In genomic region chr8:21981664-21982337, GRCm38 (mm10) we compare ENCODE assay signal across 8 mouse cellular contexts. TPM values are rescaled to one million over a fixed set of nuclear protein-coding genes. Genes with fewer than 3 reads are reported as not detected.
DNase-seq lines count a peak whose midpoint lies in the region; ATAC-seq and TF ChIP-seq lines count a peak whose summit lies in the region.

No protein-coding gene starts in this region.

- no peak for ATAC-seq in lung, embryonic 14.5 days (ENCODE audit: insufficient read depth)
- ATAC-seq in cerebellum, adult (ENCODE audit: insufficient number of reproducible peaks, low FRiP score, low TSS enrichment) = peak; percentile 96
- peak; percentile 79 for ATAC-seq in hindbrain, embryonic 14.5 days (ENCODE audit: low FRiP score)
- ATAC-seq in midbrain, embryonic 15.5 days (replicated peaks) = peak; percentile 91
- no peak for ATAC-seq in intestine, embryonic 16.5 days

- no peaks in the 10 kb centered on the region for H3K27me3 ChIP-seq in lung, embryonic 14.5 days (ENCODE audit: insufficient read depth, low read length)
- no peaks in the 10 kb centered on the region for H3K27me3 ChIP-seq in hindbrain, embryonic 14.5 days (ENCODE audit: control insufficient read depth, insufficient read depth, low read length)
- H3K27me3 ChIP-seq in midbrain, embryonic 15.5 days (replicated peaks) = no peaks in the 10 kb centered on the region
- H3K27me3 ChIP-seq in intestine, embryonic 16.5 days (replicated peaks; ENCODE audit: control insufficient read depth, insufficient read depth, low read length) = no peaks in the 10 kb centered on the region

- H3K36me3 ChIP-seq in lung, embryonic 14.5 days (ENCODE audit: insufficient read depth) = no peaks in the 10 kb centered on the region
- no peaks in the 10 kb centered on the region for H3K36me3 ChIP-seq in hindbrain, embryonic 14.5 days (replicated peaks; ENCODE audit: control insufficient read depth, insufficient read depth)
- no peaks in the 10 kb centered on the region for H3K36me3 ChIP-seq in midbrain, embryonic 15.5 days (replicated peaks)
- no peaks in the 10 kb centered on the region for H3K36me3 ChIP-seq in intestine, embryonic 16.5 days (ENCODE audit: control insufficient read depth, insufficient read depth, low read length)

- WGBS in lung, embryonic 14.5 days = 63% methylated on average over 8 of the region's 8 CpGs
- WGBS in hindbrain, embryonic 14.5 days = 55% methylated on average over 8 of the region's 8 CpGs
- WGBS in midbrain, embryonic 15.5 days = 61% methylated on average over 8 of the region's 8 CpGs
- 64% methylated on average over 8 of the region's 8 CpGs for WGBS in intestine, embryonic 16.5 days

- TF ChIP-seq CTCF in lung, embryonic 14.5 days (IDR thresholded peaks at IDR 0.05; ENCODE audit: low read depth) = peak; percentile 23; the same call in 1 of the 2 replicates

- no peaks in the 10 kb centered on the region for H3K9me3 ChIP-seq in lung, embryonic 14.5 days (ENCODE audit: low read depth, low read length)
- H3K9me3 ChIP-seq in hindbrain, embryonic 14.5 days (ENCODE audit: control insufficient read depth, low read length) = no peaks in the 10 kb centered on the region
- H3K9me3 ChIP-seq in midbrain, embryonic 15.5 days = no peaks in the 10 kb centered on the region
- no peaks in the 10 kb centered on the region for H3K9me3 ChIP-seq in intestine, embryonic 16.5 days (ENCODE audit: control insufficient read depth, low read length)

- H3K4me1 ChIP-seq in lung, embryonic 14.5 days (ENCODE audit: insufficient read depth) = no peaks in the 10 kb centered on the region
- no peaks in the 10 kb centered on the region for H3K4me1 ChIP-seq in hindbrain, embryonic 14.5 days (replicated peaks; ENCODE audit: control insufficient read depth, insufficient read depth, low read length)
- no peaks in the 10 kb centered on the region for H3K4me1 ChIP-seq in midbrain, embryonic 15.5 days
- H3K4me1 ChIP-seq in intestine, embryonic 16.5 days (ENCODE audit: control insufficient read depth, insufficient read depth, low read length) = no peaks in the 10 kb centered on the region

- no peak overlapping the region for H3K4me3 ChIP-seq in lung, embryonic 14.5 days (ENCODE audit: low read depth, low read length)
- no peak overlapping the region for H3K4me3 ChIP-seq in hindbrain, embryonic 14.5 days (replicated peaks; ENCODE audit: low read length)
- H3K4me3 ChIP-seq in midbrain, embryonic 15.5 days = no peak overlapping the region
- no peak overlapping the region for H3K4me3 ChIP-seq in intestine, embryonic 16.5 days (ENCODE audit: low read length)

- H3K27ac ChIP-seq in lung, embryonic 14.5 days (ENCODE audit: low read depth) = no peak overlapping the region
- no peak overlapping the region for H3K27ac ChIP-seq in hindbrain, embryonic 14.5 days
- no peak overlapping the region for H3K27ac ChIP-seq in midbrain, embryonic 15.5 days
- no peak overlapping the region for H3K27ac ChIP-seq in intestine, embryonic 16.5 days (ENCODE audit: low read length)

- DNase-seq in lung, embryonic 14.5 days = peak; percentile 28
- no peak for DNase-seq in lung, postnatal 4 days
- DNase-seq in hindbrain, embryonic 14.5 days (ENCODE audit: low spot score) = peak; percentile 59
- no peak for DNase-seq in spleen, postnatal 10 days (ENCODE audit: low spot score in 2 of 2)
- DNase-seq in yolk sac, embryonic 10.5 days (ENCODE audit: low spot score) = no peak

- no peak overlapping the region for H3K9ac ChIP-seq in lung, embryonic 14.5 days
- H3K9ac ChIP-seq in hindbrain, embryonic 14.5 days = no peak overlapping the region
- H3K9ac ChIP-seq in midbrain, embryonic 15.5 days = no peak overlapping the region
- H3K9ac ChIP-seq in intestine, embryonic 16.5 days (ENCODE audit: low read depth, low read length) = no peak overlapping the region

- H3K4me2 ChIP-seq in lung, embryonic 14.5 days = no peak overlapping the region
- H3K4me2 ChIP-seq in hindbrain, embryonic 14.5 days (replicated peaks) = no peak overlapping the region
- H3K4me2 ChIP-seq in midbrain, embryonic 15.5 days = no peak overlapping the region
- no peak overlapping the region for H3K4me2 ChIP-seq in intestine, embryonic 16.5 days (ENCODE audit: low read depth, low read length)

RNA-seq across cellular contexts. Expression of gene Ccdc70, which starts 12.2 kb away (rescaled TPM):
- polyA plus RNA-seq in lung, embryonic 14.5 days (2014; fragmentation: Nextera tagmentation; extraction: Ambion mirVana) = not detected in 2 replicates
- not detected in 2 replicates for polyA plus RNA-seq in hindbrain, embryonic 14.5 days (2014; fragmentation: Nextera tagmentation; extraction: Ambion mirVana)
- not detected in 2 replicates for polyA plus RNA-seq in midbrain, embryonic 15.5 days (2015; fragmentation: Nextera tagmentation; extraction: Ambion mirVana)
- not detected in 2 replicates for polyA plus RNA-seq in intestine, embryonic 16.5 days (2015; fragmentation: Nextera tagmentation; extraction: Ambion mirVana)

RNA-seq across cellular contexts. Expression of gene Fam90a1a, which starts 23.3 kb away (rescaled TPM):
- polyA plus RNA-seq in lung, embryonic 14.5 days (2014; fragmentation: Nextera tagmentation; extraction: Ambion mirVana) = not detected in 2 replicates
- polyA plus RNA-seq in hindbrain, embryonic 14.5 days (2014; fragmentation: Nextera tagmentation; extraction: Ambion mirVana) = not detected in 2 replicates
- not detected in 2 replicates for polyA plus RNA-seq in midbrain, embryonic 15.5 days (2015; fragmentation: Nextera tagmentation; extraction: Ambion mirVana)
- not detected in 2 replicates for polyA plus RNA-seq in intestine, embryonic 16.5 days (2015; fragmentation: Nextera tagmentation; extraction: Ambion mirVana)

RNA-seq across cellular contexts. Expression of gene Defb13, which starts 35.2 kb away (rescaled TPM):
- polyA plus RNA-seq in lung, embryonic 14.5 days (2014; fragmentation: Nextera tagmentation; extraction: Ambion mirVana) = not detected in 2 replicates
- not detected in 2 replicates for polyA plus RNA-seq in hindbrain, embryonic 14.5 days (2014; fragmentation: Nextera tagmentation; extraction: Ambion mirVana)
- not detected in 2 replicates for polyA plus RNA-seq in midbrain, embryonic 15.5 days (2015; fragmentation: Nextera tagmentation; extraction: Ambion mirVana)
- not detected in 2 replicates for polyA plus RNA-seq in intestine, embryonic 16.5 days (2015; fragmentation: Nextera tagmentation; extraction: Ambion mirVana)

RNA-seq across cellular contexts. Expression of gene Defb35, which starts 43.6 kb away (rescaled TPM):
- polyA plus RNA-seq in lung, embryonic 14.5 days (2014; fragmentation: Nextera tagmentation; extraction: Ambion mirVana) = not detected in 2 replicates
- polyA plus RNA-seq in hindbrain, embryonic 14.5 days (2014; fragmentation: Nextera tagmentation; extraction: Ambion mirVana) = not detected in 2 replicates
- polyA plus RNA-seq in midbrain, embryonic 15.5 days (2015; fragmentation: Nextera tagmentation; extraction: Ambion mirVana) = not detected in 2 replicates
- polyA plus RNA-seq in intestine, embryonic 16.5 days (2015; fragmentation: Nextera tagmentation; extraction: Ambion mirVana) = not detected in 2 replicates

RNA-seq across cellular contexts. Expression of gene Defb15, which starts 49.3 kb away (rescaled TPM):
- polyA plus RNA-seq in lung, embryonic 14.5 days (2014; fragmentation: Nextera tagmentation; extraction: Ambion mirVana) = not detected in 2 replicates
- not detected in 2 replicates for polyA plus RNA-seq in hindbrain, embryonic 14.5 days (2014; fragmentation: Nextera tagmentation; extraction: Ambion mirVana)
- polyA plus RNA-seq in midbrain, embryonic 15.5 days (2015; fragmentation: Nextera tagmentation; extraction: Ambion mirVana) = not detected in 2 replicates
- polyA plus RNA-seq in intestine, embryonic 16.5 days (2015; fragmentation: Nextera tagmentation; extraction: Ambion mirVana) = not detected in 2 replicates

Comparison
In these comparisons a context has a peak if more than half of its experiments do, and no peak if none do; other contexts are left out.
1. DNase-seq: peak in lung, embryonic 14.5 days (single experiment) and hindbrain, embryonic 14.5 days (single experiment); none in lung, postnatal 4 days (0 of 2), spleen, postnatal 10 days (0 of 2) and yolk sac, embryonic 10.5 days (single experiment).
2. ATAC-seq: peak in cerebellum, adult (single experiment), hindbrain, embryonic 14.5 days (single experiment) and midbrain, embryonic 15.5 days (single experiment); none in lung, embryonic 14.5 days (single experiment) and intestine, embryonic 16.5 days (single experiment).